Mouse (Mus musculus) kidney, embryonic 16.5 days (tissue): ENCODE measurements around the gene Cacna1d. TPM values are rescaled to one million over a fixed set of nuclear protein-coding genes. Genes with fewer than 3 reads are reported as not detected.
A peak's percentile ranks its signal among the peaks of the same experiment; 100 is the strongest.

Experiments used
- ATAC-seq: fragments of 200-750 bp; cut with Nextera tagmentation; 2 replicates; pipeline ENCODE4 v1.8.0; 2017; ENCODE audit warnings: moderate TSS enrichment; ENCODE audit not compliant: low FRiP score, low TSS enrichment
- H3K27ac ChIP-seq: fragments of 300-500 bp; sonication (generic); 2 replicates; pipeline ENCODE4 v1.5.1; 2014; ENCODE audit warnings: low read length
- H3K27me3 ChIP-seq: fragments of 300-500 bp; sonication (generic); 2 replicates; pipeline ENCODE4 v1.6.1; 2014; ENCODE audit warnings: low read length, control low read depth, mixed read lengths; ENCODE audit not compliant: insufficient read depth
- H3K36me3 ChIP-seq: fragments of 300-500 bp; sonication (generic); 2 replicates; pipeline ENCODE4 v1.6.1; 2014; ENCODE audit warnings: low read length, control low read depth, mixed read lengths; ENCODE audit not compliant: insufficient read depth
- H3K4me1 ChIP-seq: fragments of 300-500 bp; sonication (generic); 2 replicates; pipeline ENCODE4 v1.6.1; 2014; ENCODE audit warnings: low read length, control low read depth, mixed read lengths; ENCODE audit not compliant: insufficient read depth
- H3K4me2 ChIP-seq: fragments of 300-500 bp; sonication (generic); replicated peaks from 2 replicates; pipeline ENCODE4 v1.6.1; 2014; ENCODE audit warnings: low read depth, low read length
- H3K4me3 ChIP-seq: fragments of 300-500 bp; sonication (generic); 2 replicates; pipeline ENCODE4 v1.5.1; 2014; ENCODE audit warnings: mild to moderate bottlenecking, low read length
- H3K9ac ChIP-seq: fragments of 300-500 bp; sonication (generic); replicated peaks from 2 replicates; pipeline ENCODE4 v1.6.1; 2014; ENCODE audit warnings: low read length
- H3K9me3 ChIP-seq: fragments of 300-500 bp; sonication (generic); 2 replicates; pipeline ENCODE4 v1.6.1; 2016; ENCODE audit warnings: low read length, control low read depth
- WGBS: fragments of 180-500 bp; shearing (Covaris S2); extraction: QIAGEN DNeasy Blood & Tissue Kit; methylation state at CpG from one replicate; pipeline ENCODE4 v1.1.7; 2014; 5-methylcytosine and 5-hydroxymethylcytosine counted together
- polyA plus RNA-seq: library from polyadenylated mRNA; unstranded; fragments of >200 nt; fragmentation: Nextera tagmentation; extraction: Ambion mirVana; gene quantifications from 2 replicates; pipeline ENCODE4 v1.2.1, GENCODE M21; 2015

Cacna1d gene
- polyA plus RNA-seq, 1 experiment from 2014 or later: 3.0 TPM

DNA sequence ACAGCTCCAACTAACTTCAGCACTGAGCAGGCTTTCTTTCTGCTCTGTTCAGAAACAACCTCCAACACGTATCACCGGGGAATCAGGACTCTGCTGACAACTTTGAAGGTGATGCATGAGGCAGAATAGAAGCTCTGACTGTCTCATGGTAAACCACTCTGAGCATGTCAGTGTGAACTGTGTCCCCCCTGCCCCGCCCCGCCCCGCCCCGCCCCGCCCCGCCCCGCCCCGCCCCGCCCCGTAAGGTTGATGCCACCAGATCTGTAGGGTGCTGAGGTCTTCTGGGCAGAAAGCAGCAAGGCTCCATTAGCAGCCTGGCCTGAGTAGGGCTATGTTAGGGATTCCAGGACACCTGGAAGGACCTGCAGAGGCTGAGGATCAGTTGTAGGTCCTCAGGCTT is 424.5 kb downstream of the Cacna1d start:
- ATAC-seq: no peak
- no peaks in the 10 kb centered on the region for H3K9me3 ChIP-seq
- H3K27me3 ChIP-seq: no peaks in the 10 kb centered on the region
- H3K27ac ChIP-seq: no peak overlapping the region
- H3K4me1 ChIP-seq: no peaks in the 10 kb centered on the region
- H3K9ac ChIP-seq: no peak overlapping the region
- no peaks in the 10 kb centered on the region for H3K36me3 ChIP-seq
- WGBS: 80% methylated on average over 3 of the region's 12 CpGs
- H3K4me3 ChIP-seq: no peak overlapping the region
- H3K4me2 ChIP-seq: no peak overlapping the region

DNA sequence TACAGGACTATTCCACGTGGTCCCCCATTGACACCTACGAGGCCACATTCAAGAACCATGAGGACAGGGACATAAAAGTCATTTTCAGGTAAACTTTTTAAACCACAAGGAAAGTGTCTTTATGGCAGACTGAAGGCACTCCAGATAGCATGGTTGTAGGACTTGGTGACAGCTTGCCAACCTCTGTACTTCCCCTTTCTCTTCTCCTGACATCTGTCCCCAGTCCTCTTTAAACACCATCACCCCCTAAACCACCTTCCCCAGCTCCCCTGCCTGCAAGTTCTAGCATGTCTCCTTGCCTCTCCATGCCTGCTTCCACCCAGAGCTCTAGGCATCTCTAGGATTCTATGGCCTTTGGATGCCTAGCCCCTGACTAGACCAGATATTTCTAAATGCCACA is 426.4 kb downstream of the Cacna1d start:
- no peak overlapping the region for H3K9ac ChIP-seq
- ATAC-seq: no peak
- H3K27ac ChIP-seq: no peak overlapping the region
- no peak overlapping the region for H3K4me2 ChIP-seq
- H3K36me3 ChIP-seq: no peaks in the 10 kb centered on the region
- H3K27me3 ChIP-seq: no peaks in the 10 kb centered on the region
- H3K4me3 ChIP-seq: no peak overlapping the region
- H3K9me3 ChIP-seq: no peaks in the 10 kb centered on the region
- WGBS: 87% methylated on average over 2 of the region's 2 CpGs
- H3K4me1 ChIP-seq: no peaks in the 10 kb centered on the region

DNA sequence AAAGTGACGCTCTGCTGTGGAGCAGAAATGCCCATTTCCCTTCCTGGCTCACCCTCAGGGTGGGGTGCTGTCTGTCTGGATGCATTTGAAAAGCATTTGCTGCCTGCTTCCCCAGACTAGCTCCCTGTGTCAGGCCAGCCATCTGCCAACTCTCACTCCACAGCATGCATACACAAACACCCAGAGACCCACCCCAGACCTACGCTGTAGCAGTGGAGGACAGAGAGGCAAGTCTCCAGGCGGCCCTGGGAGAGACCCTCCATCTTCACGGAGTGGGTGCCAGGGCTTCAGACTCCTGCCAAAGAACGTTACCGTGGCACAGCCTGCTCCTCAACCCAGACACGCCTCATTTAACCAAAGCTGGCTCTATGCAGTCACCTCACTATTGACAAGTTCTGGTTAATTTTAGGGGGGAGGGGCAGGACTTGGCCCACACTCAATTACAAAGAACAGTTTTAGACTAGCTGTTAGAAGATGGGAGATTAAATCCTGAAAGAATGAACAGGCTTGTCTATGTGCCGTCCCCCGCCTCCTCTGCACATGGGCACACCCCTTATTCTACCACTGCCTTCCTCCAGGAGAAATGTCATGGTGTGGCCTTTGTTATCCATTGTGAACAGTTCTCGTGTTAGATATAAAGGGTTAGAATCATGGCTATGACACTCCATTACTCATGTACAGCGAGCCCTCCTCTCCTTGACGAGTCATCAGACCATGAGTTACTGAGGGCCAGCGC is 435.1 kb downstream of the Cacna1d start:
- H3K4me3 ChIP-seq: no peak overlapping the region
- WGBS: 59% methylated on average over 13 of the region's 13 CpGs
- H3K9me3 ChIP-seq: no peaks in the 10 kb centered on the region
- H3K4me2 ChIP-seq: no peak overlapping the region
- H3K27me3 ChIP-seq: no peaks in the 10 kb centered on the region
- no peaks in the 10 kb centered on the region for H3K36me3 ChIP-seq
- ATAC-seq: peak; percentile 73; the same call in 1 of the 2 replicates
- H3K9ac ChIP-seq: no peak overlapping the region
- peaks cover 9% of the 10 kb centered on the region for H3K4me1 ChIP-seq
- no peak overlapping the region; the same call in 1 of the 2 replicates for H3K27ac ChIP-seq

DNA sequence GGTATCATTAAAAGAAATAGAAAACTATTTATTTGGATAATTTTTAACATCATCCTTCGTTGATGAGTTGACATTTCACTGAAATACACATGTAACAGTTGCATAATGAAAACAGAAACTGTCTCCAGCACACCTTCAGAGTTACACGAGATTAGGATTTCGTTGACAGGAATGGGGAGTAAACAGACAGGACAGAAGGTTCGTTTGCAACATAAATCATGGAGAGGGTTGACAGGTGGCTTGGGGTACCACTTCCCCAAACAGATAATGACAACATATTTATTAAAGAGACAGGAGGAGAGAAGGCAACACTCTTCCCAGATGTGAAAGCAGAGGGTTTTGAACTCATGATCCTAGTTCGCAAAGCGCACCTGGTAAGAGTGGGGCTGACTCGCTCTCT is 436.3 kb downstream of the Cacna1d start:
- no peaks in the 10 kb centered on the region for H3K9me3 ChIP-seq
- peaks cover 9% of the 10 kb centered on the region for H3K4me1 ChIP-seq
- WGBS: 65% methylated on average over 7 of the region's 7 CpGs
- no peak for ATAC-seq
- no peak overlapping the region for H3K27ac ChIP-seq
- H3K4me3 ChIP-seq: no peak overlapping the region
- H3K9ac ChIP-seq: no peak overlapping the region
- no peaks in the 10 kb centered on the region for H3K27me3 ChIP-seq
- no peak overlapping the region for H3K4me2 ChIP-seq
- no peaks in the 10 kb centered on the region for H3K36me3 ChIP-seq

DNA sequence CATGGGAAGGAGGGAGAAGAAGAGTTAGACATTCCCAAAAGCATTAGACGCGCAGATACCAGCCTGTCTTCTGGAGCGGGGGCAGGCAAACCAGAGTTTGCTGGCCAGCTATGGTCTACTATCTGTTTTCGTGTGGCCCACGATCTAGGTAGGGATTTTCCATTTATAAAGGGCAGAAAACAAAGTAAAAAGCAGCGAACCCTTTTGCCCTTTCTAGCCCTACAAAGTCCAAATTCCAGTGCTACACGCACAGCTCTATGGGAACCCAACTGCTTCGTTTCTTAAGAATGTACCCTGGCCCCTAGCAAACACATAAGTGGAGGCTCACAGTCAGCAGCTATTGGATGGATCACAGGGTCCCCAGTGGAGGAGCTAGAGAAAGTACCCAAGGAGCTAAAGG is 441.0 kb downstream of the Cacna1d start:
- Histone ChIP-seq H3K4me3 (no peak overlapping the region), H3K4me1 (peaks cover 7% of the 10 kb centered on the region), H3K36me3 (no peaks in the 10 kb centered on the region), H3K9me3 (no peaks in the 10 kb centered on the region), H3K4me2 (no peak overlapping the region), H3K27me3 (no peaks in the 10 kb centered on the region), H3K27ac (no peak overlapping the region), H3K9ac (no peak overlapping the region)
- ATAC-seq: no peak
- WGBS: 87% methylated on average over 8 of the region's 8 CpGs

DNA sequence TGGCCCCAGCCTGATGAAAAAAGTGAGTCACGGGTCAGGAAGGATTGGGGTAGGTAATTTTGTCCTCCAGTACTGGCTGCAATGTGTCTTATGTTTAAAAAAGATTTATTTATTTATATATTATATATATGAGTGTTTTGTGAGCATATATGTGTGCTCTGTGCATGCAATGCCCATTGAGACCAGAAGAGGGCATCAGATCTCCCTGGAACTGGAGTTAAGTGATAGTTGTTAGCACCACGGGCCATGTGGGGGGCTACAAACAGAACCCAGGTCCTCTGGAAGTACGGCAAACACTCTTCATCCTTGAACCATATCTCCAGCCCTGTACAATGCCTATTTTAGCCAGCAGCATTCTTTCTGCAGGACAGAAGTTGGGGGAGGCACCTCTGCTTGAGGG is 443.2 kb downstream of the Cacna1d start:
- no peaks in the 10 kb centered on the region for H3K36me3 ChIP-seq
- no peak overlapping the region for H3K27ac ChIP-seq
- no peaks in the 10 kb centered on the region for H3K9me3 ChIP-seq
- ATAC-seq: no peak
- 79% methylated on average over 3 of the region's 3 CpGs for WGBS
- no peak overlapping the region for H3K4me2 ChIP-seq
- H3K4me1 ChIP-seq: peaks cover 7% of the 10 kb centered on the region
- H3K27me3 ChIP-seq: no peaks in the 10 kb centered on the region
- no peak overlapping the region for H3K9ac ChIP-seq
- no peak overlapping the region for H3K4me3 ChIP-seq

DNA sequence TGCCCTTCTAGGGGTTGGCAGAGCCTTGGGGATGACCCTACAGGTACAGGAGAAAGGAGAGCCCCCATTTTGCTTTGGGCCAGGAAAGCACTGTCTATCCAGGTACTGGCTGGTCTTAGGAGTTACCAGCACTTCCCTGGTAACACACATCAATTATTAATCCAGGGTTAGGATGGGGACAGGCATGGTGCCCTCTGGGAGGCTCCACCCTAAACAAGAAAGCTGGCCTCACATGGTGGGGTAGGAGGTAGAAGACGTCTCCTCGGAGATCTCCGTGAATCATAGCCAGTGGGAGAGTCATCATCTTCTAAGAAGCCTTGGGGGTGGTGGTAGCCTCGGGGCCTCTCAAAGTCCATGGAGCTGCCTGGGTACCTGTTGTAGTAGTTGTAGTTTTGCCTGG is 444.3 kb downstream of the Cacna1d start:
- Histone ChIP-seq H3K4me2 (no peak overlapping the region), H3K36me3 (no peaks in the 10 kb centered on the region), H3K9me3 (no peaks in the 10 kb centered on the region), H3K27me3 (no peaks in the 10 kb centered on the region), H3K27ac (no peak overlapping the region), H3K4me3 (no peak overlapping the region), H3K4me1 (peaks cover 7% of the 10 kb centered on the region), H3K9ac (no peak overlapping the region)
- WGBS: 73% methylated on average over 4 of the region's 4 CpGs
- ATAC-seq: 0 out of 2 replicates have a peak, but pooled peaks have one; percentile 36

DNA sequence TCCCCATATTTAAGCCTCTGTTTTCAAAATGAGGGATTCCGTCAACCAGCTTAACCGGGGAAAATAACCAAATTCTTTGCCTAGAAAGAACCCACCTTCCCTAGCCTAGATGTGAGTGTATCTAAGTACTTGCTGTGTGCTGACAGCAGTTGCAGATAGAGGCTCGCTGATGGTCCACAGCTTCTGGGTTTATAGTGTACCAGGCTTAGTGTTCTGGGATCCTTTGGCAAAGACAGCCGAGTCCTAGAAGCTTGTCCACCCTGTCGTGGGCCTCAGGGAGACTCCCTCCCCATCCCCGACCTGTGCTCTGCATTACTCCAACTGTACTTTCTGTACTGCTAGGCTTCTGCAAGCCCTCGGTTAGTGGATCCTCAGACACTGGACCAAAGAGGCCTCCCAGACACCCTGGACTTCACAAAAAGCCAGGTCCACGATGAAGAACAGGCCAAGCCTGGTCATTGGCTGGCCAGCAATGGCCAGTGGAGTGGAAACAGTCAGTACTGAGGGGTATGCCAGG is 445.5 kb downstream of the Cacna1d start:
- Histone ChIP-seq H3K27me3 (no peaks in the 10 kb centered on the region), H3K4me1 (peaks cover 7% of the 10 kb centered on the region), H3K27ac (no peak overlapping the region), H3K9ac (no peak overlapping the region), H3K36me3 (no peaks in the 10 kb centered on the region), H3K4me2 (no peak overlapping the region), H3K4me3 (no peak overlapping the region), H3K9me3 (no peaks in the 10 kb centered on the region)
- no peak for ATAC-seq
- 76% methylated on average over 8 of the region's 8 CpGs for WGBS

DNA sequence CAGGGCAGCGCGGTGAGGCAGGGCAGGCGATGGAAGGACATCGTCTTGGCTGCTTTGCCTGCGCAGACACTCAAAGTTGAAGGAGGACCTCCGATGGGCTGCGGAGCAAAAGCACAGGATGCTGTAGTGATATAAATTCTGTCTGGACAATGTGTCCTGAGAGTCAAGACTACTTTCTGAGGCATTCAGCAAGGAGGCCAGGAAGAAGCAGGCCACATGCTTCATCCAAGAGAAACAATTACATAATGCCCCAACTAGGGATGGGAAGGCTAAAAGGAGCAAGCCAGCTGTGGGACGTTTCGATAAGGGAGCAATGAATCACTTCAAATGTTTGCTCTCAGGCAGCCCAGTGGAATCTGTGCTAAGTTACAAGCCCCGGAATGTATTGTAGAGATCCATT is 446.0 kb downstream of the Cacna1d start:
- Histone ChIP-seq H3K4me1 (peaks cover 7% of the 10 kb centered on the region), H3K27ac (no peak overlapping the region), H3K27me3 (no peaks in the 10 kb centered on the region), H3K4me3 (no peak overlapping the region), H3K36me3 (no peaks in the 10 kb centered on the region), H3K9me3 (no peaks in the 10 kb centered on the region), H3K9ac (no peak overlapping the region), H3K4me2 (no peak overlapping the region)
- 67% methylated on average over 10 of the region's 10 CpGs for WGBS
- no peak for ATAC-seq

DNA sequence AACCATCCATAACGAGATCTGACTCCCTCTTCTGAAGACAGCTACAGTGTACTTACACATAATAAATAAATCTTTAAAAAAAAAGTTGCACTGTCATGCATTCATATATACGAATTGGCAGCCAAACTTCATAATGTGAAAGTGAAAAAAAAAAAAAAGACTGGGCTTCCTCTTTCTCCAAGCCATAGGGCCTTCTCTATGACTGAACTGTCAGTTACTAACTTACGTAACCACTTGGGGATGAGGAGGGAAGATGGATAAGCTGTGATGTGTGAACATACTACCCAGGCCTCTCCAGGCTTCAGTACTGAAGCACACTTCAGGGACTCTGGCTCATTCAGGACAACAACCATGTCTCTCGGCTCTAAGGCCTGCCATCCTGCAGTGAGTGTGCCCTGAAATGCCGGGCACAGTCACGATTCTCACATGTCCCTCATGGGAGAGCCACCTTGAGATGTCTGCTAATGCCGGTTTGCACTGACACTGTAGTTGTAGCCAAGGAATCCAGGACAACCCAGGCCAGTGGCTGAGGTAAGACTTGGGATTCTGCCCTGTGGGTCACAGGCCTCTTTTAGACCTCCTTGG is 447.8 kb downstream of the Cacna1d start:
- WGBS: 83% methylated on average over 7 of the region's 7 CpGs
- Histone ChIP-seq H3K9ac (no peak overlapping the region), H3K27me3 (no peaks in the 10 kb centered on the region), H3K4me1 (peaks cover 7% of the 10 kb centered on the region), H3K36me3 (no peaks in the 10 kb centered on the region), H3K27ac (no peak overlapping the region), H3K4me2 (no peak overlapping the region), H3K4me3 (no peak overlapping the region), H3K9me3 (no peaks in the 10 kb centered on the region)
- ATAC-seq: no peak
